Mouse (Mus musculus) kidney, adult 11 months (tissue): ENCODE measurements around the gene Myt1.

Experiments
- DNase-seq: peaks from one replicate; pipeline ENCODE4 v3.0.0; 2022

Myt1 gene

DNA sequence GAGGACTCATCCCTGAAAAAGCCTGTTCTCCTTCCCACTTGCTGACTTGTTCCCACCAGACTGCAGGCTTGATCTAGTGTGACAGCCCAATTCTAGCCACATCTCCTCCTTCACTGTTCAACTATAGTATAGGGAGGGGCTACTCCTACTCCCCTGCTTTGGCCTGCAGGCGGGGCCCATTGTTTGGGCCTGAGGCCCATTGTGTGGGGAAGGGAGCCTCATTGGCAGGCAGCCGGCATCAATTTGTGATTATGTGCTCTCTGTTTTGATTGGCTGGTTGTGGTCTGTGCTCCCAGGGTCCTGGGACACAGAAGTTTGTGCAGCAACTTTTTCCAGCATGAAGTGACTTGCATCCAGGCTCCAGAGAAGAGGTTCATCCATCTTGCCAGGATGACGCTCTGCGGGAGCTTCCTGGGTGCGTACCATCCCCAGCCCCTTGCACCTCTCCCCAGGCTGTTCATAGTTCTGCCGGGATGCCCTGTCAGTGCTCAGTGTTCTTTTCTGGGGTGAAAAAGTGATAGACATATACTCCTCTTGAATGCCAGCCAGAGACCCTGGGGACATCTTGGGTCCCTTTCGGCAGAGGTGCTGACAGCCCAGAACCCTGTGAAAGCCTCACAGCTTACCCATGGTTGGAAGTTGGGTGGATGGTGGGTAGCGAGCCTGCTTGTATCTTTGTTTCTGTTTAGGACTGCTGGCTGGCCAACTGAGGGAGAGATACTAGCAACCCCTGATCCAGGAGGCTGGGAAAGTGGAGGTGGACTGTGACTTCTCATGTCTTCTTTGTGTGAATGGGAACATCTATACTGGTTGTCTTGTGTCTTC lies at the start of gene Myt1:
TSS of gene Myt1 (plus strand) at position 327 of the 825 bp plus-strand sequence.
- DNase-seq: no peak

DNA sequence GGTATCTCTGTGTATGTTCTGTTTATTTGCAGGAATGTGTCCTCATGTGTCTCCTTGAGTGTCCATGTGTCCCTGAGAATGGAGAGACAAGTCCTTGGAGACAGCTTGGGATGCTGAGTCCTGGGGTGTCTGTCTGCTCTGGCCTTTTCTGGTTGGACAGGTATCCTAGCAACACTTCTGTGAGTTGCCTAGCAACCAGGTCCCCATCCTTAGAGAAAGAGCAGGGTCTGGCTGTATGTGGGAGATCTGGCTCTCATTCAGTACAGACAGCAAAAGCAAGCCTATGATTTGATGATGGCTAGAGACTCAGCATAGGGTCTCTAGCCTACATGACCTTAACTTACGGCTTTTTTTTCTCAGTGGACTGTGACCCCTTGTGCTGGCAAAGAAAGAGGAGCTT lies 49.4 kb upstream of the Myt1 start:
- DNase-seq: no peak

DNA sequence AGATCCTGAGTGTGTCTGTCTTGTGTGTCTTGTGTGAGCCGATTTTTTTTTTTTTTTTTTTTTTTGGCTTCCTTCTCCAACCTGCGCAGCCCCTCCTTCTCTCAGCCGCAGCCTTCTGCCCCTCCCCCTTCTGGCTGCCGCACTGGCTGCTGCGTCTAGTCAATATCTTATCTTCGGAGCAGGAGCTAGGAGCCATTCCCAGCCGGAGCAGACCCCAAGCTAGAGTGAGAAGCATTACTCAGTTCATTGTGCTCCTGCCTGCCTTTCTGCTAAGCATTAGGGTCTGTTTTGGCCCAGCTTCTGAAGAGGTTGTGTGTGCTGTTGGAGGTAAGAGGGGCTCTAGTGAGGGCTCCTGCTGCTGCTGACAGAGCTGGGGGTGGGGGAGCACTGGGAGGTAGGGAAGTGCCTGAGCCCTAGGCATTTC lies 48.2 kb upstream of the Myt1 start, which contains the start of gene Oprl1:
TSS of gene Oprl1 (plus strand) at position 114 of the 424 bp plus-strand sequence.
- DNase-seq: no peak

DNA sequence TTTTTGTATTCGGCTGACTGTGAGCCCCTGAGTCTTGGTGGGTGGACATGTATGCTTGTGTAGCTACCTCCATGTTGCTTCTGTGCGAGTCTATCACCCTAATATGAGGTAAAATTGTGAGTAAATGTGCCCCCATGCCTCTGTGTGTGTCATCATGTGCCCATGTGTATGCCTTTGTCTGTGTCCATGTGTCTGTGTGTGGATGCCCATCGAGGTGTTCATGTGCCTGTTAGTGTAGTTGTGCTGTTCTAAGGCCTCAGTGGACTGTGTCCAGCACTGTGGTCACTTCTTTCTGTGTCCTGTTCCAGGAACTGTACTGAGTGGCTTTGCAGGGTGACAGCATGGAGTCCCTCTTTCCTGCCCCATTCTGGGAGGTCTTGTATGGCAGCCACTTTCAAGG lies 47.8 kb upstream of the Myt1 start:
- DNase-seq: no peak

DNA sequence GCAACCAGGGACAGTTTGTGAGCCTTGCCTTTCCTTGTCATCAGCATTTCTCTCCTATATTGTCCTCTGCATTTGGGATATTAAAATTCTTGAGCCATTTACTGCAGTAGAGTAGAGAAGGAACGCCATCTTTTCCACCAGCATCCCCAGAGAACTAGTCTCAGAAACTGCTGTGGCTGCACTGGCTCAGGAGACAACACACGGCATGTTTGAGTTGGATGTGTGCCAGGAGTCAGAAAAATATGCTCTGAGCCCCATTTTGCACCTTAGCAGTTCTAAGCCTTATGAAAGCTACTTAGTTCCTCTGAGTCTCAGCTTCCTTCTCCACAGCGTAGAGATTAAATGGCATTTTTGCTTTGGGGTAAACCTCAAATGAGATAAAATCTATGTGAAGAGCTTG lies 46.1 kb upstream of the Myt1 start:
- DNase-seq: no peak

DNA sequence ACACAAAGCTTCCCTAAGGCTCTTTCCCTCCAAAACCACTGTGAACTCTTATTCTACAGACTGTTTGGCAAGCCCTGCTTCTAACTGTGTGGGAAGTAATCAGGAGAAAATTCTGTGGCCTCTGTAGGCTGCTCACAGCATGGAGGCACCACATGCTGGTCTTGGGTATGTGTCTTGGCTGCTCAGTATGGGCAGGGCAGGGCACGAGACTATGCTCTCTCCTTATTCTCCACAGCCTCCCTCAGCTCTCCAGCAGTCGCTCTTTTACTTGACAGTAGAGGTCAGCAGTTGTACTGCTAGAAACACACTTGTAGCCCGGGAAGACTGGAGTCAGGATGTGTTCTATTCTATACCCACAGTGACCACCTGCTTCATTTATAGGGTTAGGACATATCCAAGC lies 43.1 kb upstream of the Myt1 start:
- DNase-seq: no peak

DNA sequence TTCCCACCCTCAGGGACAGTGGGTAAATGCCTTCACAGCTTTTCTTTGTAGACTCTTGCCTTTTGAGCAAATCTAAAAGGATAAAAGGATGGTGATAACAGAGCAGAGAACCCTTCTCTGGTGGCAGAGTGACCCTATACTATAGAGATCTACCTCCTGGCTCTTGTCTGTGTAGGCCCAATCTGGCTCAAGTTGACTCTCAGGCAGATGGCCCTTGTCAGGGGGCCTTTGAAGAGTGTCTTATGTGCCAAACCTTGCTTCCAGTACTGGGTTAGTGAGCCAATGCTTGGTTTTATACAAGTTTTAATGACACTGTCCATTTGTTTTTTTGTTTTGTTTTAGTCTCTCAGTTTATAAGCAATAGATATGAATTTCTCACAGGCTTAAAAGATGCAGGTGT lies 41.9 kb upstream of the Myt1 start:
- no peak for DNase-seq

DNA sequence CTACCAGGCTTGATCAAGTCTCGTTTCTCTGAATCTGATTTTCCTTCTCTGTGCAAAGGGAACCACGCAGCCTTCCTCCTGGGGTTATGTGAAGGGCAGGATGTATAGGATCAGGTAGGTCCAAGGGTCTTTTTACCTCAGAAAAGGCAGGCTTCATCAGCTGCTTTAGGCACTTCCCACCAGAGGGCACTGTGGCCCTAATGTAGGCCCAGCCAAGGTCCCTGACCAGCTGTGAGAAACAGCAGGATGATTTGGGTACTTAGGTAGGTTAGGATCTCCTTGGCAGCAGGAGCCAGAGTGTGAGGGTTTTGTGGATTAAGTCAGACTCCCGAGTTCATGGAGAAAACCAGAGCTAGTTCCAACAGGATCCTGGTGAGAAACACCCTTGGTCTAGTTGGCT lies 40.9 kb upstream of the Myt1 start:
- no peak for DNase-seq

DNA sequence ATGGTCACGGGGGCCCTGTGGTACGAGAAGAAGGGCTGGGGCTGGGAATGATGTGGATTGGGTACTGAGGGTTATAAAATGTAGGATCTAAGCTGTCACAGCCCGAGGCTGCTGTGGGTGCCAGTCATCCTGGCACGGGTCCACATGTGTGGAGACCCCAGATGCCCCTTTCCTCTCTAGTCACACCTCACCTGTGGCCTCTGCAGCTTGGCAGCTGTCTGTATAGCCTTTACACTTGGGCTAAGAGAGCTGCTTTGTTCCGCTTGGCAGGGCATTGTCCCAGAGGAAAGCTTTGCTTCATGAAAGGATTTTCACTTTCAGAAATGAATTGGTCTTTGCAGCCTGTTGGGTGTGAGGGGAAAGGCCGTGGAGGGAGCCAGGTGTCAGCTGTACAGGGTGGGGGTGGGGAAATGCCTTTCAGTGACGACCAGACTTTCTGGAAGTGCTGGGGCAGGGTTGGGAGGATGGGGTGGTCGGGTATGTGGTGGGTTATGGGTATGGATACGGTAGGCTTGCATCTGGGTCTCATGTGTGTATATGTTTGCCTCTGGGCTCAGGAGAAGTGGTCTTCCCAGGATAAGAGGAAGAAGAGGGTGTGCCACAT lies 35.4 kb upstream of the Myt1 start:
- DNase-seq: no peak

DNA sequence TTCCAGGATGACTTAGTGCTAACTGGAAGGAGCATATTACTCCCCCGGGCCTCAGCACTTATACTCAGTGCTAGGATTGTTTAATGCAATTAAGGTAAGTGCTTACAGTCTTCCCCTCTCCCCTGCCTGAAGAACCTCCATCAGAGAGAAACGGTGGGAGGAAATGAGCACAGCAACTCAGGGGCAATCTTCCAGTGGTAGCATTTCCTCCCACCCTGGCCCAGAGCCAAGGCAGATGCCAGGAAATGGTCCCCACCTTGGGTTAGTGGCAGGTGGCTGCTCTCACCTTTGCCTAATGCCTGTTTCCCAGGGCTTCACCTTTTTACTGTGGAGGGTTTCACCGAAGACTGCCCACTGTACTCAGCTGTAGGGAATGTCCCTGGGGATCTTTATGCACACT lies 33.1 kb upstream of the Myt1 start:
- no peak for DNase-seq

DNA sequence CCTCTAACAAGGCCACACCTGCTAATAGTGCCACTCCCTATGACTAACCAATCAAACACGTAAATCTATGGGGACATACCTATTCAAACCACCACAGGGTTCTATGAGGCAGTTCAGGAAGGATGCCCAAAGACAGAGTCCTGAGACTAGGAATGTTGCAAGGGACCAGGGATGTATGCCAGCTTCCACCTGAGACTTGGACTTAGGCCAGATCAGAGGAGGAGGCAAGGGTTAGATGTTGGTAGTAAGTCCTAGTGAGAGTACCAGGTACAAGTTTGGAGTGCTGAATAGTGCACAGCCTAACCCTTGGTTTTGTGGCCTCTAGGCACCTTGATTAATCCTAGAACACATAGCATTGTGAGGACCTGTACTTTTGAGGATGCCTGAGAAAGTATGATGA lies 10.5 kb upstream of the Myt1 start:
- DNase-seq: no peak

DNA sequence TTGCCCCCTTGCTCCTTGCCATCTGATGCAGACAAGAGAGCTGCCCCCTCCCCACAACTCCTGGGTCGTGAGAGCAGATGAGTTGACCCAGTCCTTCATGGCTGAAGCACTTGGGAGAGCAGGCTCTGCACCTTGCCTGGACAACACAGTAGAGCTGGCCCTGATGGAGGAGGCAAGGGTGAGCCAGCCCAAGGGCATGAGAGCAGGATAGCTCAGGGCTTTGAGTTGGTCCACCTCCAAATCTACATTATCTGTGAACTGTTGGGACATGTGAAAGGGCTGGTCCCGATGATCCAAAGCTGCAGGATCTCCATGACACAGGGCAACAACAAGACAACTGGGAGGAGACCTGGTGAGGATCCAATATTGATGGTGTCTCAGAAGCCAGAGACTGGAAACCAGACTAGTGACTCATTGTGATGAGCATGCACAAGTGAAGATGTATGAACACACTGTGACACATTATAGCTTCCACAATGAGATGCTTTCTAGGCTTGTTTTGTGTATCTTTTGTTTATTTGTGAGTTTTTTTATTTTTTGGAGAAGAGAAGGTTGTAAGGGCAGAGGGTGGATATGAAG lies 4.9 kb upstream of the Myt1 start:
- DNase-seq: no peak

DNA sequence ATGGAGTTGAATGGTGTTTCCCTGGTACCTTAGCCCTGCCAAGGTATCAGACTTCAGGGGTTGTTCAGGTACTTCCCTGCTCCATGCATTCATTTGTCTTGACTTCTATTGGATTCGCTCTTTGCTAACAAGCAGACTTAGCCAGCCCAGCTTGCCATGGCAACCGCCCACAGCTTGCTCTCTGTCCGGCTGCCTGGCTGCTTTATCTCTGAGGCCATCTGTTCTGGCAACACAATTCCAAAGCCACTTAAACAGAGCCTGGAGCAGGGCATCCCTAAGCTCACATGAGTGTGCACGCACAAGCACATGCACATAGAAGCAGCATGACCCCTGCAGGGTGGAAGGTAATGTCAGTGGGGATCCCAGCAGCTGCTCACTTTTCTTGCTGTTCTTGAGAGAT lies 4.1 kb upstream of the Myt1 start:
- DNase-seq: no peak

DNA sequence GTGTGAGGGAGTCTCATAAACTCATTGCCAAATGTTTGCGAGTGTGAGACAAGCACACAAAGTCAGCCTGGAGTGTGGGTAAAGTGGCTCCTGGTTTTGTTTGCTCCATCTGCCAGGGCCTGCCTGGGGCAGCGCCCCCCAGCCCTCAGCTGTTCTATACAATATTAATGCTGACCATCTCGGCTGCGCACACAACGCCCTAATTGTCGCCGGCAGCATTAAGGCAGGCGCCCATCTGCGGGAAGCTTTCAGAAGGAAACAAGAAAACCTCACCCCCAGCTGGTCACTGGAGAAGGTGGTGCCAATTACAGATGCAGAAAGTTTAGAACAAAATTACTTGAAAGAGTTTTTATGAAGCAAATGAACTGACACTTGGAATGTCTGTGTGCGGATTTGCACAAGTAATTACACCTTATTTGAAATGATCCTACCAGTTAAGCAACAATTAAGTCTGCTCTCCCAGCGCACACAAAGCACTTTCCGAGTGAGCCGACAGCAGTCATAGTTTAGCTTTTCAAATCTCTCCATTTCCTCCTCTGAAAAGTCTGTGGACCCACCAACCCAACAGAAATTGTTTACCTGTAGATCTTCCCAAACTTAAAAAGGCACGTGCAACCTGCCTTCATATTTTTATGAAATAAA lies 875 bp downstream of the Myt1 start:
- DNase-seq: no peak

DNA sequence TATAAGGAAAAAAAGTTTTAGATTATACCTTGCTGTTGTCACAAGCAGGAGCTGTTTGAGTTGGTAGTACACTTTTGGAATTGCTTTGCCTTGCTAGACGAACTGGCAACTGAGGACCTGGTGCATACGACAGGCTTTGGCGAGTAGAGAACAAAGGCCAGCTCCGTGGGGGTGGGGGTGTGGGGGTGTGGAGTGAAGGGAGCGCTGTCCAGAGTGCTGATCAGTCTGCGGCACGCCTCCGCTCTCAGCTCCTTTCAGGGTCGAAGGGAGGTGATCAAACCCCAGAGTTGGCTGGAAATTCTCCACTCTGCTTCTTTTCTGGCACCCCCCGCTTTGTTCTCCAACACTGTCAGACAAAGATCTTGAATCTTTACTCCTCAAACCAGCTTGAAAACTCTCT lies 1.5 kb downstream of the Myt1 start:
- no peak for DNase-seq

DNA sequence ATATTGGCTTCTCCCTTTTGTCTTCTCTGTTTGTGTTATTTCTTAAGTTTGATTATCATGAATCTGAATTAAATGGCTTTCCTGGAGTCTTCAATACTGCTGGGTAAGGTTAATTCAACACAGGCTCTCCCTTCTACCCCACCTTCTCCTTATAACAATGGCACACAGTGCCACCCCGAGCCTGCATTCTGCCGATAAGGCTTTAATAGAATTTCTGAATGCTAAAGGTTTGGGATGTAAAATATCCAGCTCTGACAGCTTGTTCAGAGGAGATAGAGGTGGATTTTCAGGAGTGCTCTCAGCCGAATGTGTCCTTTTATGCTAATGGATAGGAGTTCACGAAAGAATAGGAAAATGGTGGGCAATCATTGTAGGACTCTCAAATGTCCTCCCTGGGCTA lies 2.1 kb downstream of the Myt1 start:
- DNase-seq: no peak

DNA sequence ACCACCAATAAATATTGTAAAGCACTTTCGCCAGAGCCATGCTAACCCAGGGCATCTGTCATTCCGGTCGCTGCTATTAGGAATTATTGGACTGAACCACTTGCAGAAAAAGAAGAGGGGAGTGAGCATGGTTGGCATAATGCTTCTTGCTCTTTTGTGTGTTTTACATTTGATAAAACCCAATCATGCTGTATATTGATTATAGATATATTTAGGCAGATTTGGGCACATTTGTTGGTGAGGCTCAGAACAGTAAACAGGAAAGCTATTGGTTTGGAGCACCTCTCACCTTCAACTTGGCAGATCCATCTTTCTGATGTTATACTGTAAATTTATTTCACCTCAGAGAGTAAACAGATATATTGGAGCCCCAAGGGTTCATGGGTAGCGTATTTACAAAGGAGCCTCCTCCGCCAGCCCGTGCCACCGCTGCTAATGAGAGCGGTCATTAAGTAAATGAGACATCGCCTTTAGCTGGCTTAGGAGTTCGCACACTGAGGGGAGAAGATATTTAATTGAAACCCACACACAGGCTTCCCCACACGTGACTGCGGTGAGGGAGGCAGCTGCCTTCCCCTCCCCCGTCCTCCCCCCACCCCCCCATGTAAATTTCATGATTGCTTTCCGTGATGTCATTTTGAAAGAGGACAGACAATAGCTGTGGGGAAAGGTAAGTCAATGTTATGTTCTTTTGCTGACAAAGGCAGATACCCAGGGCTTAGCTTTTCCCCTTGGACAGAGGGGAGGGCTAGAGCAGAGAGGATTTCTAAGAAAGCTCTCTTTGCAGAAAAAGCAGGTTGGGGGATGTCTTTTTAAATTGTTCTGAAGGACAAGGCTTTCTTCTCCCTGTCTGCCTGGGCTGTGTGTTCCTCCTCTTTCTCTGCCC lies 3.8 kb downstream of the Myt1 start:
- no peak for DNase-seq

DNA sequence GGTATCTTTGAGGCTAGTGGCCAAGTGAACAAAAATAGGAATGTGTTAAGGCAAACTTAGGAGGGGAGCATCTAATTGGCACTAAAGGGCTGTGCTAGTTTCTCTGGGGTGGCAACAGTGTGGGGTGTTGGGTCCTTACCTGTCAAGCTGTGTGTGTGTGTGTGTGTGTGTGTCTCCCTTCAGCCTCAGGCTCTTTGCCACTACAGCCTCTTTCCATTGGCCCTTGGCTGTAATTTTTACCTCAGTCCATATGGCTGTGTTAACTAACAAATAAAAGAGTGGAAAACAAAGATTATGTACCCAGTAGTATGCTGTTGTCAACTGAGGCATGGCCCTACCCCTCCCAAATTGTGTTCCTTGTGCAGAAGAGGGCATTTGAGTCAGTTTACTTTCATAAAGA lies 5.3 kb downstream of the Myt1 start:
- DNase-seq: no peak

DNA sequence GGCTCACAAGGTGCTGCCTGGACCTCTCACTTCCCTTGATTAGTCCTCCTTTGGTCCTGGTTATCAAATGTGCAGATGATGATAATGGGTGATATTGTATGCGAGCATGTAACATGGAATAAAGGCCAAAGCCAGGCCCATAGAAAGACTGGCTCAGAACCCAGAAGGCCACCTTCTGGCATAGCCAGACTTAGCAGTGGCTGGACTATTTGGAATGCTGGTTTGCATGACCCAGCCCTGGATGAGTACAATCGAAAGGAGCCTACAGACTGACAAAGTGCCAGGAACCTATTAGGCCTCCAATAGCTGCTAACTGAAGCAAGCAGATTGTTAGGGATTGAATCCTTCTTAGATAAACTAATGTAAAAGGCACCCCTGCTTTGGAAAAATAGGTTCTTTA lies 6.3 kb downstream of the Myt1 start:
- DNase-seq: no peak

DNA sequence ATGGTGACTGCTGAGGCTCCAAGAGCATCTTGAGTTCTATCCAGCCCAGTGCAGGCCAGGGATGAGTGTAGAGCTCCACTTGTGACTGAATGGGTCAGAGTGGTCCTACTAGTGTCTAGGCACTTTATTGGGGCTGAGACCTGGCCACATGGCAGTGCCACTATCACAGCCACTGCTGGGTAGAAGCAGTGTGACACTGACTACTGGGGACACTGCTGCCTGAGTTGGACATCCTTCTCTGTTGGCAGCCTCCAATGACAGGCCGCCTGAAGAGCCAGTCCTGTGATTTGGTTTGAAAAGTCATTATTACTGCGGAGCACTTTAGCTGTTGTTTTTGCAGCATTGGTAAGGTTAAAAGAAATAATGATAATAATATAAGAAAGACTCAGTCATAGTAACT lies 10.1 kb downstream of the Myt1 start:
- no peak for DNase-seq

DNA sequence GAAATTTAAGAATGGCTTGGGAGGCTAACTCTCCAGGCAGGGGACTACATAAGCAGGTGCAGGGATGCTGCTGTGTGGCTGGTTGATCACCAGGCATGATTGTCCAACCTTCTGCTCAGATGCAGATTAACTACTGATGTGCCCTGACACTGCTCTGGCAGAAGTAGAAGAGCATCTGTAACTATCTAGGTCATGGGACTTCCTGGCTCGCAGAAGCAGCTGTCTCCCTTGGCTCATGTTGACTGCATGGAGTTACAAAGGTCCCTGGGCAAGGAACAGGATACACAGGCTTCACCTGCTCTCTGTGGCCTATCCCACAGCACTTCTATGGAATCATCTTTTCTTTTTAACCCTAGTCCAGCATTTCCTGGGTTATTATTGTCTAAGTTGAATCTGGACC lies 12.7 kb downstream of the Myt1 start:
- DNase-seq: peak; percentile 11

DNA sequence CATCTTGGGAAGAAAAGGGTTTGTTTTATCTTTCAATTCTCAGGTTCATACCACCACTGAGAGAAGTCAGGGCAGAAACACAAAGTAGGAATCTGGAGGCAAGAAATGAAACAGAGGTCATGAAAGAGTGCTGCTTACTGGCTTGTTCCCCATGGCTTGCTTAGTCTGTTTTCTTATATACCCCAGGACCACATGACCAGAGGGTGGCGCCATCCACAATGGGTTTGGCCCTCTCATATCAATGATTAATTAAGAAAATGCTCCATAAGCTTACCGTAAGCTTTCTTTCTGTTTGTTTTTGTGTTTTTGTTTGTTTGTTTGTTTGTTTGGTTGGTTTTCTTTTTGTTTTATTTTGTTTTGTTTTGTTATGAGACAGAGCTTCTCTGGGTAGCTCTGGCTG lies 14.6 kb downstream of the Myt1 start:
- DNase-seq: no peak

DNA sequence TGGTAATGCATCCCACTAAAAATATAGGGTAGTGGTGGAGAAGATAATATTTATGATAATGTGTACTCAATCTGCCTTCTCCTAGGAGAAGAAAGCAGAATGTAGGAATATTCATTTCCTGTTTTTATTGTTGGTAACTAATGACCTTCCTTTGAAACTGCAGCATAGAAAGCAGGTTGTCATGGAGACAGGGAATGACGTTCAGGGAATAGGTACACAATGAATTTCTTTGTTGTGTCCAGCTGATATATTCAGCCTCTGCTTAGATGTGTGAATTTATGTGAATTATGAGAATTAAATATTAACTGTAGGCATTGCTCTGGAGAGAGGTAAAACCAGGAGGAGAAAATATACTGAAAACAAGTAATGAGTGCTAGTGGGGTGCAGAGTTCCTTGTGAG lies 18.3 kb downstream of the Myt1 start:
- no peak for DNase-seq
